Mouse (Mus musculus) forebrain, embryonic 15.5 days (tissue): ENCODE measurements at regions not wholly inside any gene's neighbourhood (a gene's known extent, or its start where the extent isn't known, plus 50 kb on each side); places are given as distances from the start of the nearest gene placed in this dataset.
A peak's percentile ranks its signal among the peaks of the same experiment; 100 is the strongest.

Source experiments
- ATAC-seq: fragments of 200-750 bp; cut with Nextera tagmentation; replicated peaks from 2 replicates; pipeline ENCODE4 v1.8.0; 2017; ENCODE audit warnings: mild to moderate bottlenecking, moderate TSS enrichment, moderate library complexity
- H3K27ac ChIP-seq: fragments of 300-500 bp; sonication (generic); replicated peaks from 2 replicates; pipeline ENCODE4 v1.5.1; 2015; ENCODE audit warnings: mild to moderate bottlenecking, inconsistent platforms
- H3K27me3 ChIP-seq: fragments of 300-500 bp; sonication (generic); 2 replicates; pipeline ENCODE4 v1.6.1; 2015; ENCODE audit warnings: inconsistent platforms
- H3K36me3 ChIP-seq: fragments of 300-500 bp; sonication (generic); 2 replicates; pipeline ENCODE4 v1.6.1; 2015; ENCODE audit warnings: mild to moderate bottlenecking, inconsistent platforms
- H3K4me1 ChIP-seq: fragments of 300-500 bp; sonication (generic); 2 replicates; pipeline ENCODE4 v1.6.1; 2015; ENCODE audit warnings: inconsistent platforms
- H3K4me2 ChIP-seq: fragments of 300-500 bp; sonication (generic); replicated peaks from 2 replicates; pipeline ENCODE4 v1.6.1; 2015; ENCODE audit warnings: mild to moderate bottlenecking, inconsistent platforms
- H3K4me3 ChIP-seq: fragments of 300-500 bp; sonication (generic); 2 replicates; pipeline ENCODE4 v1.5.1; 2015; ENCODE audit warnings: mild to moderate bottlenecking, inconsistent platforms
- H3K9ac ChIP-seq: fragments of 300-500 bp; sonication (generic); replicated peaks from 2 replicates; pipeline ENCODE4 v1.6.1; 2015; ENCODE audit warnings: mild to moderate bottlenecking, inconsistent platforms
- H3K9me3 ChIP-seq: fragments of 300-500 bp; sonication (generic); 2 replicates; pipeline ENCODE4 v1.6.1; 2016; ENCODE audit warnings: inconsistent platforms
- WGBS: fragments of 180-500 bp; shearing (Covaris S2); methylation state at CpG from one replicate; pipeline ENCODE4 v1.1.7; 2015; ENCODE audit warnings: mixed read lengths; 5-methylcytosine and 5-hydroxymethylcytosine counted together

DNA sequence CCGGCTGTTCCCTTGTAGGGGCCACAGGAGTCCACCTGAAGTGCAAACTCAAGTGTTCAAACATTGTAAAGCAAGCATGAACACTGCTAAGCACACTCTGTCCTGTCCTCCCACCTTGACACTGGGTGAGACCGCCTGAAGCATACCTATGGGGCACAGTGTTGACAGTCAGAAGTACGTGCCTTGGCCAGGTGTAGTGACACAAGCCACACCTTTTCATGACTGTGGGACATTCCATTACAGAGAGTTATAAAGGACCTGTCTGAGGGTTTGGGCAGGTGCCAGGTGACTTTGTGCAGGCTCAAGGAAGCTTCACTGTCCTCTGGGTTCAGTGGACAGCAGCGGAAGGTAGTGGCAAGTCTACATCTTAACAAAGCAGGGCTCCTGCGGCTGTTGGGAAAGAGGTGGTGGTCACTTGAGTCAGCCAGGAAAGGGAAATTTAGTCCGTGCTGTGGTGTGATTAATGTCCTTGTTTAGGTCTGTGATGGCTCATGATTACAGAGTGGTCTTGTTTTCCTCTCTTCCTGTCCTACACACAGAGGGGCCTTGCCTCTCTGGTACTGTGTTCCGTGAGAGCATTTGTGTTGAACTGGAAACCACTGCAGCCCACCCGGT is 112.5 kb downstream of the Nufip1 start:
- no peak overlapping the region for H3K27ac ChIP-seq
- 0 out of 2 replicates have a peak, but pooled peaks cover 3% of the 10 kb centered on the region for H3K9me3 ChIP-seq
- peaks cover 13% of the 10 kb centered on the region for H3K4me1 ChIP-seq
- H3K9ac ChIP-seq = no peak overlapping the region
- no peaks in the 10 kb centered on the region for H3K36me3 ChIP-seq
- H3K4me2 ChIP-seq = no peak overlapping the region
- H3K27me3 ChIP-seq = no peaks in the 10 kb centered on the region
- ATAC-seq = no peak
- H3K4me3 ChIP-seq = no peak overlapping the region
- 89% methylated on average over 8 of the region's 8 CpGs for WGBS

- H3K9me3 ChIP-seq = no peaks in the 10 kb centered on the region
- H3K4me1 ChIP-seq = peaks cover 13% of the 10 kb centered on the region
- no peak overlapping the region for H3K4me3 ChIP-seq
- WGBS = 90% methylated on average over 2 of the region's 2 CpGs
- H3K27ac ChIP-seq = no peak overlapping the region
- no peak overlapping the region for H3K9ac ChIP-seq
- H3K36me3 ChIP-seq = no peaks in the 10 kb centered on the region
- no peaks in the 10 kb centered on the region for H3K27me3 ChIP-seq
- no peak overlapping the region for H3K4me2 ChIP-seq
- no peak for ATAC-seq
Measured at GRCm38 (mm10) chr14:76223903-76224302, 113.2 kb downstream of the Nufip1 start.

GRCm38 (mm10) chr14:76225532-76225931 is 114.8 kb downstream of the Nufip1 start:
- H3K9ac ChIP-seq = no peak overlapping the region
- no peak for ATAC-seq
- H3K27ac ChIP-seq = no peak overlapping the region
- H3K4me1 ChIP-seq = peaks cover 13% of the 10 kb centered on the region
- no peaks in the 10 kb centered on the region for H3K27me3 ChIP-seq
- 76% methylated on average over 12 of the region's 12 CpGs for whole genome bisulfite sequencing
- H3K4me2 ChIP-seq = no peak overlapping the region
- H3K9me3 ChIP-seq = no peaks in the 10 kb centered on the region
- H3K36me3 ChIP-seq = no peaks in the 10 kb centered on the region
- H3K4me3 ChIP-seq = no peak overlapping the region

DNA sequence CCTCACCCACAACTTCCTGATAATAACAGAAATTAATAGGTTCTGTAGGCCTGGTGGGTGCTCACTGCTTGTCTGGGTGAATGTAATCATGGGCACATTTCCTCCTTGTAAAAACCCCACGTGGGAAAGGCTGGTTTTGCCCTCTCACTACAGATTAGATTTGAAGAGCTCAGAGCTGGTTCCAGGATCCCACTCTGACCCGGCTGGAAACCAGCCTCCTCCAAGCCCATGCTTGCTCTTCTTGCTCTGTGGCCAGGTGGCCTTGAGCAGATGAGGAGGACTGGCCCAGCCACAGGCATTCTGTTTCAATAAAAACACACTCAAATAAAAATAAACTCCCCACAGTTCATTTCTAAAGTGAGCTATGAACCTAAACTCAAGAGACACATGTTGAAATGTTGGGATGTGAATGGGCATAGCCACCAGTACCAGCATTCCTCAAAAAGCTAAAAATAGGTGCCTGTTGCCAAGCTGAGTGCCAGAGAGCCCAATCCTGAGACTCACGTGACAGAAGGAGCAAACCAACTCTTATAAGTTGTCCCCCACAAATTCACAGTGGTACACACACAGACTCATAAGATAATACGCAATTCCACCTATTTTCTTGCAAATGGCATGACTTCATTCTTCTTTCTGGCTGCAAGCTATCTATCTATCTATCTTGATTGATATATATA is 116.1 kb downstream of the Nufip1 start:
- Histone ChIP-seq H3K36me3 (no peaks in the 10 kb centered on the region), H3K4me1 (peaks cover 9% of the 10 kb centered on the region), H3K4me2 (no peak overlapping the region), H3K9me3 (no peaks in the 10 kb centered on the region), H3K27me3 (no peaks in the 10 kb centered on the region), H3K27ac (no peak overlapping the region), H3K4me3 (no peak overlapping the region), H3K9ac (no peak overlapping the region)
- no peak for ATAC-seq
- WGBS = 83% methylated on average over 4 of the region's 4 CpGs

DNA sequence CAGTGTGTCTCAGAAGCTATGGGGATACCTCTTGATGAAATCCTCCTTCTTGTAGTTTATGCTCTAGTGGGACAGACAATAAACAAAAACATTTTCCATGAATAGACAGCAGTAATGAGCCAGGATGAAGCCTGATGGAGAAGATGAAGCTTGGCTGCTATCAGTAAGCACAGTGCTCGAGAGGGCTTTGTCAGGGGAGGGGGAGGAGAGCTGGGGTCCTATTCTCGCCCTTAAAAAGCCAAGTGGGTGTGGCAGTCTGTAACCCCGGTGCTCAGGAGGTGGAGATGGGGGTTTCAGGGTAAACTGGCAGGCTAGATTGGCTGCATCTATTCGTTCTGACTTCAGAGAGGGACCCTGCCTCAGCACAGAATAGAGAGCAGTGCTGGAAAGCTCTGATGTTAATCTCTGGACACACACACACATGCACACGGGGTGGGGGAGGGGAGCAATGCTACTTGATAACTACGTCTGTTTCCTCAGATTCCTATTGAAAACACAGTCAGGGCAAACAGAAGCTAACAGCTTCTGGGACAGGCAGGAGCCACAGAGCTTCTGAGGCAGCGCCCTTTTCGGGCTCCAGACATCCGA is 118.4 kb downstream of the Nufip1 start:
- Histone ChIP-seq H3K9me3 (no peaks in the 10 kb centered on the region), H3K4me2 (no peak overlapping the region), H3K27me3 (no peaks in the 10 kb centered on the region), H3K9ac (no peak overlapping the region), H3K4me3 (no peak overlapping the region), H3K4me1 (no peaks in the 10 kb centered on the region), H3K36me3 (no peaks in the 10 kb centered on the region), H3K27ac (no peak overlapping the region)
- no peak for ATAC-seq
- WGBS = 53% methylated on average over 9 of the region's 9 CpGs

GRCm38 (mm10) chr14:76239856-76240493 is 129.3 kb downstream of the Nufip1 start:
- Histone ChIP-seq H3K27ac (no peak overlapping the region), H3K9ac (no peak overlapping the region), H3K4me2 (no peak overlapping the region), H3K27me3 (no peaks in the 10 kb centered on the region), H3K4me3 (no peak overlapping the region), H3K36me3 (no peaks in the 10 kb centered on the region), H3K9me3 (no peaks in the 10 kb centered on the region), H3K4me1 (peaks cover 19% of the 10 kb centered on the region)
- WGBS = 92% methylated on average over 14 of the region's 14 CpGs
- no peak for ATAC-seq

DNA sequence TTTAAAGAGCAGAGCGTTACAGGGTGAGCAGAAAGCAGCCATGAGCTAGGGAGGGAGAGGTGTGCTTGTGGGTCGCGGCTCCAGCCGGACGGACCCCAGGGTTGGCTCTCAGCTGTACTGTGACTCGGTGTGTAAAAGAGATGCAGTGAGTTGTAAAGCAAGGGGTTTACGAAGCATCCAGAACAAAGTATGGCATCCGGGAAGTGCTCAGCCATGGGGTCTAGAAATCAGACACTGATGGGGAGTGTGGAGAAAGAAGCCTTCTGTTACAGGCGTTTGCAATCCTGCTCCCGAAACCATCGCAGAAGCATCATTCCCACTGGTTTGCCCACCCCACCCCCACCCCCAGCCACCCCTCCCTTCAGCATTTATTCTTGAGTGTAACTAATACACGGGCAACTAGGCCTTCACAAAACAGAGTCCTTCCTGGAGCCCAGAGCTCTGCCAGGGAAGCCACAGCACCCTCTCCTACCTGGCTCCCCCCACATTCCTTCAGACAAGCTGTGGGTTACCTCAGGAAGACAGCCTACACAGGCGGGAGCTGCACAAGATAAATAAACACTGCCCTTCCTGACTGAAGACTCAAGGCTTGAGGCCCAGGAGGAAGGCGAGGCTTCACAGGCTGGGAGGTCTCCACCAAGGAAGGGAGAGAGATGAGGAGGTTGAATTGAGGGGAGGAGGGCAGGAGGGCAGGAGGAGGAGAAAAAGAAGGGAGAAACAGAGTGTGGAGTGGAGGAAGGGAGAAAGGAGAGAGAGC is 133.1 kb downstream of the Nufip1 start:
- no peak overlapping the region; the same call in 1 of the 2 replicates for H3K9ac ChIP-seq
- no peaks in the 10 kb centered on the region for H3K9me3 ChIP-seq
- H3K4me1 ChIP-seq = peaks cover 20% of the 10 kb centered on the region
- no peak overlapping the region for H3K4me3 ChIP-seq
- H3K4me2 ChIP-seq = peak overlapping the region; percentile 28
- ATAC-seq = peak; percentile 35
- no peaks in the 10 kb centered on the region for H3K36me3 ChIP-seq
- H3K27ac ChIP-seq = peak overlapping the region; percentile 54
- 62% methylated on average over 14 of the region's 14 CpGs for WGBS
- H3K27me3 ChIP-seq = no peaks in the 10 kb centered on the region

DNA sequence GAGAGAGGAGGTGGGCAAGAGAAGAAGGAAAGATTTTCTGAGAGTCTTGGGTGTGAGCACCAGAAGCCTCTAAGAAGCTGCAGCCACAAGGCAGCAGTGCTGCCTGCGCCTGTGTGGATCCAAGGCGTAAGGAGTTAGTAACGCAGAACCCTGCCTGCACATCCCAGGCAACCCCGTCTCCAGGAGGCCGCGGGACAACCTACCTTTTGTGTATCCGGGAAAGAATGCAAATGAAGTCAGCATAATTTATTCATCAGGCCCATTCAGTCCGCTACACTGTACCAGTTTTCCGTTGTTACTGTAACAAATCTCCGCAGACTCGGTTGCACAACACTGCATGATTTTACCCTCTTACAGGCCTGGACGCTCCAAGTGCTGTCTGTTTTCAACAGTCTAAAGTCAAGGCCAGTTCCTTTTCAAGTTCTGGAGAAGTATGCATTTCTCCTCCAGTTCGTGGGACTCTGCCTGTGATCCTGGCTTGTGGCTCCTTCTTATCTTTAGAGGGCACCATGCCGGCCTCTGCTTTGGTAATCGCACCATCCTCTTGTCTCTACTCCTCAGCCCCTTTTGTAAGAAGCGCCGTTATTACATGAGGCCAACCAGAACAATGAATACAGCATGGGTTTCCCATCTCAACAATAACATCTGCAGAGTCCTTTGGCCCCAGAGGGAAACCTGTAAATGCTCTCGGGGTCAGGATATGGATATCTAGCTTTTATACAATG is 133.8 kb downstream of the Nufip1 start:
- Histone ChIP-seq H3K27ac (peak overlapping the region; percentile 54), H3K4me2 (peak overlapping the region; percentile 28), H3K36me3 (no peaks in the 10 kb centered on the region), H3K4me3 (no peak overlapping the region), H3K4me1 (peaks cover 20% of the 10 kb centered on the region), H3K9ac (no peak overlapping the region; the same call in 1 of the 2 replicates), H3K27me3 (no peaks in the 10 kb centered on the region), H3K9me3 (no peaks in the 10 kb centered on the region)
- WGBS = 13% methylated on average over 18 of the region's 18 CpGs
- peak; percentile 83 for ATAC-seq

- 0 out of 2 replicates have a peak overlapping the region, but pooled peaks have one; percentile 54 for H3K27ac ChIP-seq
- H3K9me3 ChIP-seq = no peaks in the 10 kb centered on the region
- WGBS = 66% methylated on average over 4 of the region's 4 CpGs
- H3K36me3 ChIP-seq = no peaks in the 10 kb centered on the region
- no peak overlapping the region for H3K4me2 ChIP-seq
- no peak overlapping the region for H3K4me3 ChIP-seq
- no peak overlapping the region for H3K9ac ChIP-seq
- H3K4me1 ChIP-seq = peaks cover 20% of the 10 kb centered on the region
- no peaks in the 10 kb centered on the region for H3K27me3 ChIP-seq
- no peak for ATAC-seq
Measured at GRCm38 (mm10) chr14:76245063-76245396, 134.3 kb downstream of the Nufip1 start.

- 88% methylated on average over 4 of the region's 4 CpGs for WGBS
- ATAC-seq = no peak
- peaks cover 20% of the 10 kb centered on the region for H3K4me1 ChIP-seq
Measured at GRCm38 (mm10) chr14:76247664-76248063, 137.0 kb downstream of the Nufip1 start.

DNA sequence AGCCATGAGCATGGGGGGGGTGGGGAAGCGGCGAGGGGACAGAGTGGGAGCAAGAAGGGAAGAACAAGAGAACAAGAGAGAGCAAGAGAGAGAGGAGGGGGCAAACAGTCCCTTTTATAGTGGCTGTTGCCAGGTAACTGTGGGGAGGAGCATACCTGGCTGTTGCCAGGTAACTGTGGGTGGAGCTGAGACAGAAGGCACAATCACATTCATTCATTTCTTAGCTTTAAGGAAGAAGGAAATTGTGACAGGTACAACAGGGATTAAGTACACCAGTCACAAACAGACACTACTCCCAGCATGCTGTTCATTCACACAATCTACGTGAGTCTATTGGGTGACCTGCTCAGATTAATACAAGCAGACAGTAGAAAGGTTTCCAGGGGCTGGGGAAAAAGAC is 143.2 kb downstream of the Nufip1 start:
- H3K27ac ChIP-seq = 0 out of 2 replicates have a peak overlapping the region, but pooled peaks have one; percentile 77
- 57% methylated on average over 3 of the region's 3 CpGs for WGBS

More at GRCm38 (mm10) chr14:76247664-76248063, 137.0 kb downstream of the Nufip1 start:
- Histone ChIP-seq H3K27ac (no peak overlapping the region), H3K9me3 (no peaks in the 10 kb centered on the region), H3K27me3 (no peaks in the 10 kb centered on the region), H3K9ac (no peak overlapping the region), H3K4me3 (no peak overlapping the region), H3K4me2 (no peak overlapping the region), H3K36me3 (no peaks in the 10 kb centered on the region)

More for the DNA sequence above, 143.2 kb downstream of the Nufip1 start:
- no peak overlapping the region for H3K4me3 ChIP-seq
- H3K36me3 ChIP-seq = no peaks in the 10 kb centered on the region
- no peak overlapping the region for H3K9ac ChIP-seq
- no peak for ATAC-seq
- H3K4me2 ChIP-seq = no peak overlapping the region
- no peaks in the 10 kb centered on the region for H3K9me3 ChIP-seq
- peaks cover 26% of the 10 kb centered on the region for H3K4me1 ChIP-seq
- H3K27me3 ChIP-seq = no peaks in the 10 kb centered on the region
